Mouse (Mus musculus): Measurements from ENCODE around the gene Traf1. TPM values are rescaled to one million over a fixed set of nuclear protein-coding genes. Genes with fewer than 3 reads are reported as not detected.

The Traf1 gene
- polyA plus RNA-seq, 1 experiment = 6.6 TPM

GRCm38 (mm10) chr2:34966243-34966934, 4.8 kb upstream of the Traf1 start:
- DNase-seq (ENCODE audit: low spot score) = no peak

- DNase-seq (ENCODE audit: low spot score) = no peak
Measured at GRCm38 (mm10) chr2:34965806-34966205, 4.2 kb upstream of the Traf1 start.

GRCm38 (mm10) chr2:34965293-34965692, 3.7 kb upstream of the Traf1 start:
- DNase-seq (ENCODE audit: low spot score) = no peak

GRCm38 (mm10) chr2:34964651-34965050, 3.1 kb upstream of the Traf1 start:
- no peak for DNase-seq (ENCODE audit: low spot score)

GRCm38 (mm10) chr2:34964230-34964629, 2.7 kb upstream of the Traf1 start:
- DNase-seq (ENCODE audit: low spot score) = no peak

GRCm38 (mm10) chr2:34963371-34963956, 1.9 kb upstream of the Traf1 start:
- DNase-seq (ENCODE audit: low spot score) = no peak

DNA sequence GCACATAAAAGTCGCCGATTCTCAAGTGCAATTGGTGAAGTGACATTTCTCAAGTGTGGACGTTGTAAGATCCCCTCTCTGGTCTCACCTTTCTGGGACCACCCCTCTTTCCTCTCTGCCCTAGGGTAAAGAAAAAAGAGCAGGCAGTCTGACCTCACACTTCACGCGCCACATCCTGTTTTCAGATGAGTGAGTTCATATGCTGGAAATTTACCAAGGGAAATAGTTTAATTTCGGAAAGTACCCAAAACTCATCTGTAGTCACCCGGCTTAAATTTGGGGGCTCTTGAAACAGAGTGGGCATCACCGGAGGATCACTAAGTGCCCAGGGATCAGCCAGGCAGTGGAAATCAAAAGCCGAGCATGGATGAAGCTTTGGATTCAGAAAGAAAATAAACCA, 1.3 kb upstream of the Traf1 start:
- DNase-seq (ENCODE audit: low spot score) = no peak

DNA sequence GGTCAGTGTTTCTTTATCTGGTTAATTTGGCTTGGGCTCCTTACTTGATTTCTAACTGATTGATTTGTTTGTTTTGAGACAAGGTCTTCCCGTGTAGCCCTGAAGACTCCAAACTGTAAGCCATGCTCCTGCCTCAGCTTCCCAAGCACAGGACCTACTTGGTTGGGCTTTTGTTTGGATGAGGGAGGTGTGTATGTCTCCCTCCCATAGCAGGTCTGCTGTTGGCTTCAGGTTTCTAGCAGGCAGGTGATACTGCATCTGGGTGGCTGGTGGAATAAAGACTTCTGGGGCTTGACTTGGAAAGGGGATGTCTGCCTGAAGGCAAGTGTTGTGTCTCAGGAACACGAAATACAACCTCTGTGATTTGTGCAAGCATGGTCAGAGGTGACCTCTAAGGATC, 639 bp upstream of the Traf1 start:
- no peak for DNase-seq (ENCODE audit: low spot score)

DNA sequence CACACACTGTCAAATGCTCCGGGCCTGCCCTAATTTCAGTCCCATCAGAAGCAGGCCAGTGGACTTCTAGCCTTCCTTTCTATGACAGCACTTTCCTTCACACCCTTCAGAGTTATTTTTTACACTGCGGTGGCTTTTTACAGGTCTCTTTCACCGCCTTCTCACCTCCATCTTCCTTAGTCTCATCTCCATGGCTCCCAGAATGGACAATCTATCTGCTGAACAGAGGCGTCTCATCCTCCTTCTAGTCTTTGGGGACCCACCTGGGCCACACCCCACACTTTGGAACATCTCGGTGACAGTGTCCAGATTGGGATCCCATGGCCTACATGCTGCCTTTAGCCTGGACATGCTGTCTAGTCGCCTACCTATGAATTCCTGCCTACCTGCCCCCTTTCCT, 606 bp downstream of the Traf1 start:
- DNase-seq (ENCODE audit: low spot score) = no peak

GRCm38 (mm10) chr2:34960466-34960865, 1.1 kb downstream of the Traf1 start:
- DNase-seq (ENCODE audit: low spot score) = no peak

DNA sequence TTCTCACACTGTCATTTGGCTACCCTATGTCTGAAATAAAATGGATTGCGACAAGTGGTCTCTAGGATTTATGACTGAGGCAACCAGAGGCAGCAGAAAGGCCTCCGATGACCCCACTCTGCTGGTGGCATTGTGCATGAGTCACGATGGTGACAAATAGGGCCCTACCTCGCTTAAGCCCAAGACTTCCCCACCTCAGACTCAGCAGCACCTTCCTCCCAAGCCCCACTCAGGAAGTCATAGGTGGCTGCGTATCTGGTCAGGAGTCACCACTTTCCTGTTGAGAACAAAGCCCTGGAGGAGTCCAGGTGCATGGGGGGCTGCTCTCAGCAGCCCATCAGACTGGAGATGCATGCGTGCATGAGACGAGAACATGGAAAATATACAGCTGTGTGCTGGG, 3.0 kb downstream of the Traf1 start:
- no peak for DNase-seq (ENCODE audit: low spot score)

DNA sequence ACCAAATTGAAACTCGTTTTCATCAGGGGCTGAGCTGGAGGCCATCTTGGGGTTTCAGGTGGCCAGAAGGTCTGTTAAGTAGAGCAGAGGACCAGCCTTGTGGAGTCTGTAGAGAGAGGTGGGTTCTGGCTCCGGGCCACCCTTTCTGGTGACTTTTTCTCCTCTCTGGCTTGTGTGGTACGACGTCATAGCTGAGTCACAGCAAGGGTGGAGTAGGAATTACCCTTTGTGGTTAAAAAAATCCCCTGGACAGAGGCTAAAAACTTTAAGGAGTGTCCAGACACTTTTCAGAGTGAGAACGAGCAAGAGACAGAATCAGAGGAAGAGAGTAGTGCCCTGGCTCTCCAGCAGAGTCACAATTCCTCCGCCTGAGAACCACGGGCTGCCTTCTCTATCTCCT, 3.5 kb downstream of the Traf1 start:
- DNase-seq (ENCODE audit: low spot score) = no peak

- no peak for DNase-seq (ENCODE audit: low spot score)
Measured at GRCm38 (mm10) chr2:34957405-34957804, 4.2 kb downstream of the Traf1 start.

DNA sequence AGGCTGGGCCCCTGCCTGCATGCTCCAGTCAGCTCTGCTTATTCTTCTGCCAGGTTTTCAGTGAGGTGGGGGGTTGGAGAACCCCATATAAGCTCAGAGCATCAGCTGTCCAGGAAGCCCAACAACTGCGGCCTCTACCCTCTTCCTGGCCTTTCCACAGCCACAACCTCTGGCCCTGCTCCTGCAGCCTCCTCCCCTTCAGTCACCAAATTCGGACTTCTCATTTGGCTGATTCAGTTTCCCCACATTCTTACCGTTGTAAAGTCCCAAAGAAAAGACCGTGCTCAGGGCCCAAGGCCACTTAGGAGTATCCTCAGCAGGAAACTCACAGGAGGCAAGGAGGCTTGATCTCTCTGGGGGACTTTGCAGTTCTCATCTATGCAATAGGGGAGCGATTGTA, 4.6 kb downstream of the Traf1 start:
- DNase-seq (ENCODE audit: low spot score) = no peak

GRCm38 (mm10) chr2:34954344-34954743, 7.2 kb downstream of the Traf1 start:
- DNase-seq (ENCODE audit: low spot score) = no peak

- DNase-seq (ENCODE audit: low spot score) = no peak
Measured at GRCm38 (mm10) chr2:34953547-34954116, 7.9 kb downstream of the Traf1 start.

DNA sequence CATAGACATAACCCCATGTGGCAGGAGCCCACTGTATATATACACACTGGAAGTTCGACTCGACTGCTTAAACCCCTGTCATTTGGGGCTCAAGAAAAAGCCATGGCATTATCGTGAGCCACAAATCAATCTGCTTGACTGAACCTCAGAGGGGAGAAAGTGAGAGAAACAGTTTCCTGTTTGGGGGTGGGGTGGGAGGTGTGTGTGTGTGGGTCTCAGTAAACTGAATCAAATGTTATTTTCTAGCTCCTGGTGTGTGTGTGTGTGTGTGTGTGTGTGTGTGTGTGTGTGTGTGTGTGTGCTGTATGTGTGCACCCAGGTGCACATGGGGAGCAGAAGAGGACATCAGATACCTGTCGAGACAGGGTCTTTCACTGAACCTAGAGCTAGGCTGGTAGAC, 8.6 kb downstream of the Traf1 start:
- no peak for DNase-seq (ENCODE audit: low spot score)

- no peak for DNase-seq (ENCODE audit: low spot score)
Measured at GRCm38 (mm10) chr2:34951469-34951868, 10.1 kb downstream of the Traf1 start.

DNA sequence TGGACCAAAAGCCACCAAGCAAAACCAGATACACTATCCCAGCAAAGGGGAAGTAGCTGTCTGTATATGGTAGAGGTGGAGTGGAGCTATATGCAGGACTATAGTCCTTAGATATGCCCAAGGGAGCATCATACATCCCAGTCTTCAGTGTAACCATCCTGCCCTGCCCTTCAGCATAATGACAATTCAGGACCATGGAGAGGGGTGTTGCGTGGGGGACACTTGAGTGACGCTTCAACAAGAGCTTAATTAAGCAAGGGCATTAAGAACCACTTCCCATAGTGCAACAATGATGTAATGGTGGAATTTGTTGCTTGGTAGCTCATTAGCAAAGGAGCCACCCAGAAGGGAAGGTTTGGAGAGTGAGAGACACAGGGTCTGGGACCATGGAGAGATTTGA, 12.9 kb downstream of the Traf1 start:
- DNase-seq (ENCODE audit: low spot score) = no peak

DNA sequence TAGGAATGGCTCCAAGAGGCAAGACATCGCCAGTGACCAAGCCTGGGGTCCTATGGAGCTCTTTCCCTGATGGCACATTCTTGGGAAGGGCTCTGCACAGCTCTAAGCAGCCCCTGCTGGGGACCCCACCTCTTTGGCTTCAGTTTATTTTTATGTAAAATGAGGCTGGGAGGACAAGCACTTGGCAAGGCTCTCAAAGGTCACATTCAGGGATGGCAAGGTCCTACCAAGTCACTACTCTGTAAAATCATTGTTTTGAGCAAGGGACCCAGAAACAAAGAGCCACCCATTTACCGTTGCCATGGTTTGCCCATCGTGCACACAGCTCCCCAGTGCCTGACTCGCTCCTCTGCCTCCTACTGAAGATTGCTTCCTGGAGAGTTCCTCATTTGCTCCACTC, 15.5 kb downstream of the Traf1 start:
- no peak for DNase-seq (ENCODE audit: low spot score)

DNA sequence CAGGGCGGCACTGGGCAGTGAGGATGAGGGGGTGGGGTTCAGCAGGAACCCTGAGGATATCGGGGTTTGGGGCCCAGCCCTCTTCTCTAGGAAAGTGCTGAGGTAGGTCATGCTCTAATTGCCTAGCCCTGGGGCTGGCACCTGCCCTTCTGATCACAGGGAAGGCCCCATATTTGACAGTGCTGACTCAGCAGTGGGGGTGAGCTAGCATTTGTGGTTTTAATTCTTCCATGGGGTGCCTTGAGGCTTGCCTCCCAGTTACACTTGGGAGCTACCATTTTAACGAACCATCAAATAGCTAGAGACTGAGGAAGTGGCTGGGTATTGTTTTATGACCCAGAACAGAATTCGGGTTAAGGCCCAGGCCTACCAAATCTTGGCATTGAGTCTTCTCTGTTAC, 16.0 kb downstream of the Traf1 start:
- no peak for DNase-seq (ENCODE audit: low spot score)

DNA sequence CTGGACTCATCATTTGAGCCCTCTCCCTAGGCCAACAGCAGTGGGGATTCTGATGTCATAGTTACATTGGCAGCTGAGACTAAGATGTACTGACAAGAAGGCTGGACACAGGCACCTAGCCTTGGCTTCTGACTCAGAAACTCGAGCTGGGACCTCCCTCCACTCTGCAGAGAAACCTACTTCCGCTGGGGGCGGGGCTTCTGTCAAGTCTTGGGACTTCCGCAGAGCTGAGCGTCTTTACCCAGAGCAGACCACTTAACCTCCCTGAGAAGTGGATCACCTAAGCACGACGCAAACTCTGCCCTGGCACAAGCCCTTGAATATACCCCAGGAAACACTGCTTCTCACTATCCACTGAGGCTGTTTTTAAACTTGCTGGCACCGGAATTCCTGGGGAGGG, 16.8 kb downstream of the Traf1 start:
- DNase-seq (ENCODE audit: low spot score) = no peak

DNA sequence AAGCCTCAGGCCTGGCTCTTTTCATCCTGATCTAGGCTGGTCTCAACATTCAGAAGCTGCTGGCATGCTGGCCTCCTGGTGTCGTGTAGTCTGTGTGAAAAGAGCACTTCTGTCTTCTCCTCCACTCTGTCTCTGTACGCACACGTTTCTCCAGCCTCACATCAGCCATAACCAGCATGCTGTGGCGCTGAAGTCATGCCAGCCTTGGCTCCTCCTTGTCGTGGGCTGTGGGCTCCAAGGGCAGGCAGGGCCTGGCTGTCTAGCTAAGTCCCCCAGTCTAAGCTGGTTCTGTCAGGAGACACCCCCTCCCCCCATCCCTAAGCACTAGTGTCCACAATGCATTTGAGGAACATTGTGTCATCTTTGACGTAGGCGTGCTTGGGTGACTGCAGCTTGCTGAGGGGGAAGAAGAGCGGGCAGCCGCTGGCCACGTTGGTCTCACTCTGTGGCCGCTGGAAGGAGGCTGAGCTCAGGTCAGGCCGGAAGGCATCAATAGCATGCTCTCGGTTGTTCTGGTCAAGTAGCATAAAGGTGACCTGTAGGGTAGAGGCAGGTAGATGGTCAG, 17.9 kb downstream of the Traf1 start:
- DNase-seq (ENCODE audit: low spot score) = no peak

Measured in urinary bladder, adult 2 months (tissue).